Mouse (Mus musculus) retina, postnatal 7 days (tissue): ENCODE measurements at regions not wholly inside any gene's neighbourhood (a gene's known extent, or its start where the extent isn't known, plus 50 kb on each side); places are given as distances from the start of the nearest gene placed in this dataset.

Source experiments
- DNase-seq: peaks from one replicate; pipeline ENCODE4 v3.0.0-alpha.2; 2012; ENCODE audit warnings: low read depth, low spot score

GRCm38 (mm10) chr8:6813816-6814215 lies 1708.7 kb upstream of the Slc10a2 start:
- no peak for DNase-seq

- no peak for DNase-seq
Measured at GRCm38 (mm10) chr8:6807116-6807515, 1702.0 kb upstream of the Slc10a2 start.

GRCm38 (mm10) chr8:6803199-6803598 lies 1698.0 kb upstream of the Slc10a2 start:
- DNase-seq: no peak

DNA sequence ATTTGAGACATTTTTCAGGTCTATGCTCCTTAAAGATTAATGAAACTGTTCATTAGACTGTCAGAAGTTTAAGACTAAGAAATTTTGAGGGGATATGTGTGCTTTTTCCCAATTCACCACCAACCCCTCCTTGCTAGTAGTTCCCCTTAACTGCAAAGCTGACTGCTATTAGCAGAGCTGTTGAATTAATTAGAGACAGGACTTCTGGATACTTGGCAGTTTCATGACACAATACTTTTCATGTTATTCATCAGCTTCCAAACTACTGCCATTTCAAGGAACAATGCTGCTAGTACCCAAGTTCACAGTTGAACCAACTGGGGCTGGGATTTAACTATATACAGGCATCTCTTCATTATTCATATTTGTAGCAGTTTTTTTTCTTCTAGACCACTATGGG lies 1695.9 kb upstream of the Slc10a2 start:
- no peak for DNase-seq

DNA sequence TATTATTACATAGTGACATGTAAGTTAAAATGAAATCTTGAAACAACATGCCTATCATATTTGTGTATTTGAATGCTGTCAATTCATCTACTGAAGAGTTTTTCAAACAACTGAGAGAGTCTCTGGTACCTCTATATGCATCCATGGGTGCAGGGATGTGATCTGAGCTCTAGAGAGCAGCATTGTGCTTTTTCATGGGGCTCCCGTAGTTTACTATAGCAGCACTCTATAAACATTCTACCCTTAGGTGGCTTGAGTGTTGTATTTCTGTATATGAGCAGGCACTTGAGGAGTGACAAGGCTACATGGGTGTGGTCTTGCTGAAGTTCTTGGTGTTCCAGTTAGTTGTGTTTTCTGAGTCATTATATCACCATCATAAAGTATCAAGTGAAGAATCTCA lies 1683.9 kb upstream of the Slc10a2 start:
- DNase-seq: no peak

DNA sequence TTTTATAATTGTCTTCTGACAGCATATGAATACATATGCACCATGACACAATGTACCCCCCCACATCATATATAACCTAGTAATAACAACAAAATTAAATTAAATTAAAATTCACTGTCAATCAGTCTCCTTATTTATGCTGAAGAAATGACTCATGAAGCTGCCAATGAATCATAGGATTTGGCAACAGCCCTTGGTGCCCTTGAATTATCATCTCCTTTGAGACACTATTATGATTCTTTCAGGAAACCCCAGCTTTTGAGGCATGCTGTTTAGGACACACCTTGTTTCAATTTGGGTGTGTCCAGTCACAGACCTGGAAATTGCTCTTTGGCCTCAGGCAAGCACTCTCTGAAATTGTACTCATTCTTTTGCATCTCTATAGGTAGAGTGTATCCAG lies 1675.8 kb upstream of the Slc10a2 start:
- no peak for DNase-seq

DNA sequence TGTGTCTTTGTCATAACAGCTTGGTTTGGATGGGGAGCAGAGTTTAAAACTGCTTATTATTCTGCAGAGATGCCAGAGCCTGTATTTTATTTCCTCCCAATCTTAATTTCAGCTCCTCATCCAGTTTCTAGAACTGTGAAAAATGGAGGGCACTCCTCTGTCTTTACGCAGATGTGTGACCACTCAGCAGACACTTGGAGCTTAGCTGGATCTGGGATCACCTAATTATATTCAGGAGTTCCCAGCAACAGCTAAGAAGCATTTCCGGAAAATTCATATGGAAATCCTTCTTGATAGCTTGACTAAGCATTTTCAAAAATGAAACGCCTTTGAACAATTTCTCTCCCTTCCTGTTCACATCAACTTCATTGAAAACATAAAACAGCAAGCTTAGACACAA lies 1670.0 kb upstream of the Slc10a2 start:
- no peak for DNase-seq

- no peak for DNase-seq
Measured at GRCm38 (mm10) chr8:6729571-6729970, 1624.4 kb upstream of the Slc10a2 start.

GRCm38 (mm10) chr8:6708886-6709449 lies 1603.8 kb upstream of the Slc10a2 start:
- no peak for DNase-seq

- no peak for DNase-seq
Measured at GRCm38 (mm10) chr8:6688595-6688994, 1583.4 kb upstream of the Slc10a2 start.

DNA sequence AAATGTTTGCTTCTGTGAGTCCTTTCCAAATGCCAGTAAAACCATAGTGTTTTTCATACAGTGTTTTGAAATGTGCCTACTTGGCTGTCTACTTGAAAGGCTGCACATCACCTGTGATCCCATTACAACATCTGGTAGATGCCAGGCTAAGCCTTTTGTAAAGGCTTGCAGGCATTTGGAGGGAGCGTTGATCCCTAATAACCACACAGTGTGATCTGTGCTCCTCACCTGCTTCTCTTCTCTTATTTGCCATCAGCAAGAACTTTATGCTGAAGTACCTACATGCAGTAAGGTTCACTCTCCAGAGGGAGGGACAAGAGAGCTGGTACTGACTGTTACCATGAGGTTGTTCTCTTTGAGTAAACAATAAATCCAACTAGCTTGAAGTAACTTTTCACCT lies 1553.7 kb upstream of the Slc10a2 start:
- DNase-seq: no peak

- no peak for DNase-seq
Measured at GRCm38 (mm10) chr8:6657451-6657990, 1552.4 kb upstream of the Slc10a2 start.

DNA sequence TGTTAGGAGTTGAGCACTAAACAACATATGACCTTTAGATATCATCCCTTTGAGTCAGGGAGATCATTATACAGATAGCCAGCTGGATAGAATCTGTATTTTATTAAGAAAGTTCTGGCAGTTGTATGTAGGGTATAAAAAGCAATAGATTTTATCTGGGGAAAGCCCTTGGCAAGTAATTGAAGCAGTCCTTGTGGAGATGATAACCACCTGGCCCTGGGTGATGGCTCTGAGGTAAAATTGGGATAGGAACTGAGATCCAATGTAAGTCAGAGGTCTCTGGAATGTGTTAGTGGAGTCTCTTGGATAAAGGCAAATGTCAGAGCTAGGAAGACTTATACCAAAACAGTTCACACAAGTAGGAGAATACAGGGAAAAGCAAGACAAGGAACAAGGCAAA lies 1547.0 kb upstream of the Slc10a2 start:
- no peak for DNase-seq

DNA sequence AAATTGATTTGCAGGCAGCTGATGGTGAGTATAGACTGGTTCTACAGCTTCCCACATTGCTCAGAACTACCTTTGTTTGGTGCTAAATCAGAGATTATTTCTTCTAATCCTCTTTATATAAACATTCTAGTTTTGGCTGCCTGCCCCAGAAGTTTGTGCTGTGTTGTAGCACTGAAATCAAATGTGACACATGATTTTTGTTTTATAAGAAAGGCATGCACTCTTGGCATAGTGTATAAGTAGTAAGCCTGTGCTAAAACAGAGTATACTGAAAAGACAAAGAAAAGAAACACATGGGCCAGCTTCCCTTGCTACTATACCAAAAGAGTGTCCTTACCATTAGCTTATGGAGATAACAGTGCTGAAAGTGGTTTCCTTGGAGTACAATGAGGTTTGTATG lies 1542.9 kb upstream of the Slc10a2 start:
- no peak for DNase-seq

- no peak for DNase-seq
Measured at GRCm38 (mm10) chr8:6645287-6645957, 1540.3 kb upstream of the Slc10a2 start.

DNA sequence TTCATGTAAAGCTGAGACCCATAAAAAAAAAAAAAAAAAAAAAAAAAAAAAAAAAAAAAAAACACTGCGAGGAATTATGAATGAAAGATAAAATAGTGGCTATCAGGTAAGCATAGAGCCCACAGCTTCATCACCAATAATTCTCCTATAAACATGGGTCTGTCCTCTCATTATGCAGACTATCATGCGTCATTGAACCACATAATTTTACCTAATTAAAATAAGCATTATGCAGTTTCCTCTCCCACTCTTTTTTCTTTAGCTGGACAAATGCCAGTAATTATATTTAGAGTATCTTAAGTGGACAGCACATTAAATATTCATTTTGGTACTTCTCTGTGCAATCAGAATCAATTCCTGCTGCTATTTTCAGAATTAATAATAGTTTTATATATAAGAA lies 1539.2 kb upstream of the Slc10a2 start:
- DNase-seq: no peak

- no peak for DNase-seq
Measured at GRCm38 (mm10) chr8:6627009-6627557, 1521.9 kb upstream of the Slc10a2 start.

DNA sequence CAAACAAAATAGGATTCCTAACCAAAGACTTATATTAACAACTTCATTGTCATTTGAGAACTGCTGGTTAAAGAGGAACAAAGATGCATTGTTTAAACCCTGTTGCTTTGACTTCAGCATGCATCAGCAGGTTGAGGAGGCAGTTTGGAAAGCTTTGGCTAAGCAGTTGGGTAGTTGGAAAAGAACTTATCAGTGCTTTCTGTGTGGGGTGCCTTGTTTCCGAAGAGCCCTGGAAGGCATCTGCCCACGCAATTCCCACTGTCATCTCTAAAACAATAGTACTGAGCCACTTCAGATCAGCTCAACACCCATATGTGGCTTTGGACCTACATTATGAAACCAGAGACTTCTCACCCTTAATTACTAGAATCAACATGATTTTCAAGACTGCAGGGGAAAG lies 1503.7 kb upstream of the Slc10a2 start:
- DNase-seq: no peak

DNA sequence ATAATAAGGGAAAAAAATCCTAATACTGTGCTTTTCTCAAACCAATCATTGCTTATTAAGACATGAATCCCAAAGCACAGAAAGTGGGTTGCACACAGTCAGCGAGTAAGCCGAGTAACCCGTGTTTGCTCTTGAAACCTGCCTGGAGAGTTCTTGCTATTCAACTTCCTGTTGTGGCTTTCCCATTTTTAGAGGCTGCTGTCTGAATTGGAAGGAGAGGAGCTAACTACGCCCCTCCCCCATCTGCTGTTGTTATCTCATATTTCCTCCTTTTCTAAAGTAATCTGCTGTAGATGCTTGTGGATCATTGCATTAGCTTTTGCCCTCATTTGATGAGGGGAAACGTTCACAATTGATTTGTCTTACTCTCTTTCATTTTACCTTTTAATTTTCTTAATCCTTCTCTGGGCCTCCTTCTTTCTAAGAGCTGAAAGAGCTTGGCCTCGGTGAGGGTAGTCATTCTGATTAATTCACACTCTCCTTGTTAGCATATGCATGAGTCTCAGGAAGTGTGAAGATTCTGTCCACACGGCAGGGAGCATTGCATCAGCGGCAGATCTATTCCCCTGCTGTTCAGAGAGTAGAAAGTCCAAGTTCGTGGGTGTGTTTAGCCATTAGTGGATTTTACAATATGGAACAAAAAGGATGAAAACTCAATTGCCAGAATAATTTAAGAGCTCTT lies 1501.8 kb upstream of the Slc10a2 start:
- no peak for DNase-seq

- DNase-seq: no peak
Measured at GRCm38 (mm10) chr8:6604232-6604804, 1499.2 kb upstream of the Slc10a2 start.

DNA sequence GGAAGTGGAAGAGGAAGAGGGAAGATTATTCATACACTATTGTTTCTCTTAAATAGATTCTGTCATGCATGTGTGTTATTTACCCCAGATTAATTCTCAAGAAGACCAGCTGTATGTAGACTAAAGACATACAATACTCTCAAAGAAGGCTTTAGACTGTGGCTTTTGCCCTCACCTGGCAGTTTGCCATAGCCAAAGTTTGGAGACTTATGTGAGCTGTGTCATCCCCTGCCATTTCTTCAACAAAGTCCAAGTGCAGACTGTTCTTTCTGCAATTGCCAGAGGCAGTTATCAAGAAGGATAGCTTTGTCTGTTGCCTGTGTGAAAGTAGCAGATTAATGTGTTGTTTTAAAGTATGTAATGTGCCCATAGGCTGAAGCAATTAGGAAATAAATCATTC lies 1485.0 kb upstream of the Slc10a2 start:
- DNase-seq: no peak
